In the genomic region with DNA sequence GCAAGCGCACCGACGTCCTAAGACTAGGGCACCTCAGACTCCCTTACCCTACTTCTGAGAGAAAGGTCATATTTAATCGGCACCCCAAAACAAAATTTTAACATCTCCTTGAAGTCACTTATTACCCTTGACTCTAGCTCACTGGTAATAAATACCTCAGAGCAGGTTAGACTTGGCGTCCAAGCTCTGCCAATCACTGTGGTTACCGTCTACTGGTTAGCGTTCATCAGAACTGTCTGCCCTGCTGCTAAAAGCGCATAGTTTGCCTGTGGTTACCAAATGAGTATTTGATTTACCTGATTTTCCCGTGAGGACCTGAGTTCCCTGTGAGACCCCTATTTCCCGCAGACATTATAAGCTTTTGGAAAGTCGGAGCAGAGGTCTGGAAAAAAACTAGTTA, we compare ENCODE assay signal across 17 mouse cellular contexts.
A peak's percentile ranks its signal among the peaks of the same experiment; 100 is the strongest.
DNase-seq lines count a peak whose midpoint lies in the region; ATAC-seq and TF ChIP-seq lines count a peak whose summit lies in the region.
"Had no signal": no experiment of that assay in that cellular context is flagged by ENCODE, and none has a peak within 500 bp of the region (broad histone marks: within the 10 kb centered on the region; RNA-seq: fewer than 3 reads in every experiment).

No protein-coding gene starts in this region.

- H3K36me3 ChIP-seq in kidney, embryonic 14.5 days (ENCODE audit: control insufficient read depth, insufficient read depth, low read length), result no peaks in the 10 kb centered on the region
- no peaks in the 10 kb centered on the region for H3K36me3 ChIP-seq in liver, embryonic 14.5 days (replicated peaks; ENCODE audit: control insufficient read depth, insufficient read depth, low read depth)
- H3K36me3 ChIP-seq in forebrain, embryonic 13.5 days (ENCODE audit: poor library complexity, severe bottlenecking), result no peaks in the 10 kb centered on the region
- H3K36me3 ChIP-seq: embryonic facial prominence, embryonic 12.5 days; heart, embryonic 12.5 days; hindbrain, embryonic 10.5 days had no signal

- no peak for ATAC-seq in kidney, embryonic 14.5 days (ENCODE audit: low FRiP score, low TSS enrichment)
- ATAC-seq in liver, embryonic 14.5 days (ENCODE audit: insufficient read depth), result no peak
- no peak for ATAC-seq in forebrain, embryonic 13.5 days
- ATAC-seq: forebrain, embryonic 14.5 days had no signal

- peak; percentile 25 for DNase-seq in kidney, adult 11 months
- DNase-seq in kidney, adult 9 months, result peak; percentile 74
- no peak for DNase-seq in kidney, postnatal 10 days
- no peak for DNase-seq in liver, embryonic 14.5 days (ENCODE audit: low read depth in 3 of 3, low spot score in 3 of 3)
- no peak for DNase-seq in liver
- DNase-seq: adrenal gland, postnatal 10 days; cerebellum, adult 11 months; cerebellum, adult 8-10 months; cerebellum, postnatal 14 days; gastrocnemius, adult 2 months; gastrocnemius, postnatal 25 days had no signal

- TF ChIP-seq EP300 in liver, embryonic 14.5 days (IDR thresholded peaks at IDR 0.05; ENCODE audit: low read depth), result no peak

- H3K27me3 ChIP-seq in kidney, embryonic 14.5 days (ENCODE audit: control insufficient read depth, insufficient read depth, low read length), result no peaks in the 10 kb centered on the region
- H3K27me3 ChIP-seq in liver, embryonic 14.5 days (ENCODE audit: control insufficient read depth, insufficient read depth, low read length), result no peaks in the 10 kb centered on the region
- H3K27me3 ChIP-seq in forebrain, embryonic 13.5 days, result no peaks in the 10 kb centered on the region
- H3K27me3 ChIP-seq: embryonic facial prominence, embryonic 12.5 days; heart, embryonic 12.5 days had no signal

- no peak overlapping the region for H3K27ac ChIP-seq in kidney, embryonic 14.5 days (ENCODE audit: low read depth, low read length)
- H3K27ac ChIP-seq in liver, embryonic 14.5 days, result no peak overlapping the region
- H3K27ac ChIP-seq in forebrain, embryonic 13.5 days, result no peak overlapping the region
- H3K27ac ChIP-seq: embryonic facial prominence, embryonic 12.5 days; gastrocnemius, adult 2 months; hindbrain, embryonic 10.5 days had no signal

- WGBS in kidney, embryonic 14.5 days, result 80% methylated on average over 11 of the region's 11 CpGs
- WGBS in liver, embryonic 14.5 days (ENCODE audit: insufficient replicate concordance), result 72% methylated on average over 11 of the region's 11 CpGs
- WGBS in forebrain, embryonic 13.5 days, result 92% methylated on average over 11 of the region's 11 CpGs

- H3K4me1 ChIP-seq in kidney, embryonic 14.5 days (ENCODE audit: control insufficient read depth, insufficient read depth, low read length), result no peaks in the 10 kb centered on the region
- no peaks in the 10 kb centered on the region for H3K4me1 ChIP-seq in liver, embryonic 14.5 days (replicated peaks; ENCODE audit: control insufficient read depth in 2 of 2, insufficient read depth in 2 of 2, low read length in 1 of 2)
- no peaks in the 10 kb centered on the region for H3K4me1 ChIP-seq in forebrain, embryonic 13.5 days
- H3K4me1 ChIP-seq: embryonic facial prominence, embryonic 12.5 days; hindbrain, embryonic 10.5 days had no signal

- no peak overlapping the region for H3K4me3 ChIP-seq in kidney, embryonic 14.5 days (ENCODE audit: low read length)
- H3K4me3 ChIP-seq in liver, embryonic 14.5 days (ENCODE audit: insufficient read depth in 1 of 2, low read depth in 2 of 2, low read length in 2 of 2), result peak overlapping the region in 1 of 2 experiments; percentile 32; a peak in 1 of 4 replicates
- H3K4me3 ChIP-seq in forebrain, embryonic 13.5 days, result no peak overlapping the region
- H3K4me3 ChIP-seq: embryonic facial prominence, embryonic 12.5 days; gastrocnemius, adult 2 months; heart, embryonic 12.5 days; hindbrain, embryonic 10.5 days had no signal

- H3K9me3 ChIP-seq in kidney, embryonic 14.5 days (ENCODE audit: control insufficient read depth, low read length), result no peaks in the 10 kb centered on the region
- no peaks in the 10 kb centered on the region for H3K9me3 ChIP-seq in liver, embryonic 14.5 days (ENCODE audit: control insufficient read depth, low read length)
- H3K9me3 ChIP-seq in forebrain, embryonic 13.5 days (replicated peaks), result no peaks in the 10 kb centered on the region
- H3K9me3 ChIP-seq: embryonic facial prominence, embryonic 12.5 days; heart, embryonic 12.5 days; hindbrain, embryonic 10.5 days had no signal

- H3K9ac ChIP-seq in kidney, embryonic 14.5 days (ENCODE audit: low read depth, low read length), result no peak overlapping the region
- no peak overlapping the region for H3K9ac ChIP-seq in liver, embryonic 14.5 days (replicated peaks)
- no peak overlapping the region for H3K9ac ChIP-seq in forebrain, embryonic 13.5 days
- H3K9ac ChIP-seq: embryonic facial prominence, embryonic 12.5 days; heart, embryonic 12.5 days had no signal

- H3K4me2 ChIP-seq in kidney, embryonic 14.5 days (replicated peaks; ENCODE audit: low read depth, low read length), result no peak overlapping the region
- H3K4me2 ChIP-seq in liver, embryonic 14.5 days (ENCODE audit: low read depth), result peak overlapping the region; percentile 18
- no peak overlapping the region for H3K4me2 ChIP-seq in forebrain, embryonic 13.5 days
- H3K4me2 ChIP-seq: embryonic facial prominence, embryonic 12.5 days; heart, embryonic 12.5 days had no signal

- no peak for TF ChIP-seq CTCF in liver, embryonic 14.5 days (IDR thresholded peaks at IDR 0.05; ENCODE audit: low read depth)

Comparison
In these comparisons a context has a peak if more than half of its experiments do, and no peak if none do; other contexts are left out.
1. DNase-seq: peak in kidney, adult 11 months (single experiment) and kidney, adult 9 months (single experiment); none in kidney, postnatal 10 days (single experiment), liver, embryonic 14.5 days (0 of 3) and liver (single experiment).